Mouse (Mus musculus): ENCODE measurements around the gene Sfxn2.
A peak's percentile ranks its signal among the peaks of the same experiment; 100 is the strongest.

Gene Sfxn2

GRCm38 (mm10) chr19:46600371-46600770 is 27.2 kb downstream of the Sfxn2 start:
- no peak for DNase-seq

GRCm38 (mm10) chr19:46601491-46601890 is 28.3 kb downstream of the Sfxn2 start:
- DNase-seq: no peak

- no peak for DNase-seq
Observed at GRCm38 (mm10) chr19:46602406-46602805, 29.2 kb downstream of the Sfxn2 start.

GRCm38 (mm10) chr19:46606718-46607117 is 33.6 kb downstream of the Sfxn2 start:
- no peak for DNase-seq

GRCm38 (mm10) chr19:46607424-46607823 is 34.3 kb downstream of the Sfxn2 start:
- peak; percentile 14 for DNase-seq

- no peak for DNase-seq
Observed at GRCm38 (mm10) chr19:46608158-46608557, 35.0 kb downstream of the Sfxn2 start.

GRCm38 (mm10) chr19:46616378-46616777 is 43.2 kb downstream of the Sfxn2 start:
- no peak for DNase-seq

GRCm38 (mm10) chr19:46617361-46617760 is 44.2 kb downstream of the Sfxn2 start:
- no peak for DNase-seq

GRCm38 (mm10) chr19:46618322-46618721 is 45.2 kb downstream of the Sfxn2 start:
- DNase-seq: no peak

GRCm38 (mm10) chr19:46619001-46619400 is 45.8 kb downstream of the Sfxn2 start:
- no peak for DNase-seq

- DNase-seq: no peak
Observed at GRCm38 (mm10) chr19:46619518-46619917, 46.4 kb downstream of the Sfxn2 start.

- DNase-seq: no peak
Observed at GRCm38 (mm10) chr19:46620016-46620808, 47.0 kb downstream of the Sfxn2 start.

GRCm38 (mm10) chr19:46621236-46622183 is 48.3 kb downstream of the Sfxn2 start:
- peak; percentile 22 for DNase-seq

GRCm38 (mm10) chr19:46622659-46623193 is 49.6 kb downstream of the Sfxn2 start:
- no peak for DNase-seq

GRCm38 (mm10) chr19:46623194-46623667 is 50.1 kb downstream of the Sfxn2 start:
- peak; percentile 68 for DNase-seq

GRCm38 (mm10) chr19:46623790-46624772 is 50.9 kb downstream of the Sfxn2 start:
- DNase-seq: peak; percentile 56

GRCm38 (mm10) chr19:46625015-46625414 is 51.9 kb downstream of the Sfxn2 start:
- DNase-seq: no peak

GRCm38 (mm10) chr19:46625519-46625918 is 52.4 kb downstream of the Sfxn2 start:
- DNase-seq: no peak

- no peak for DNase-seq
Observed at GRCm38 (mm10) chr19:46628403-46628802, 55.2 kb downstream of the Sfxn2 start.

- DNase-seq: no peak
Observed at GRCm38 (mm10) chr19:46629807-46630206, 56.6 kb downstream of the Sfxn2 start.

- no peak for DNase-seq
Observed at GRCm38 (mm10) chr19:46631637-46632036, 58.5 kb downstream of the Sfxn2 start.

- no peak for DNase-seq
Observed at GRCm38 (mm10) chr19:46635766-46636165, 62.6 kb downstream of the Sfxn2 start.

Data from retina, postnatal 1 day (tissue).